In the genomic region with DNA sequence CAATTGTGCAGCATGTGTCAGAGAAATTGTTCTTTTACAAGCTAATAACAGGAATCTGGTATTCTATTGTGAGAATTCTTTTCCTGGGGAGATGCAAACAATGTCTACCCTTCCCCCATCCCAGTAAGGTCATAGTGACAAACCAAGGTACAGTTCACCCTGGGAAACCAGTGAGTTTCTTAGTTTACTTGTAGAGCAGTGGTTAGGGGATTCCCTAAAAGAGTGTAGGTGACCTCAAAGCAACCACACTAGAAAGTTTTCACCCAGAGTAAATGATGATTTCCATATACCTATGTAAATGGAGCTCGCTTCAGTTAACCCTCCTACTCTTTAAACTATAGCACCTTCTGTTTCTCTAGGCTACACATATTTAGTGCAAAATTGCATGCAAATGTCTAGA, we compare ENCODE assay signal across 17 mouse cellular contexts. TPM values are rescaled to one million over a fixed set of nuclear protein-coding genes. Genes with fewer than 3 reads are reported as not detected.
DNase-seq lines count a peak whose midpoint lies in the region; ATAC-seq lines count a peak whose summit lies in the region.
"Had no signal": no experiment of that assay in that cellular context is flagged by ENCODE, and none has a peak within 500 bp of the region (broad histone marks: within the 10 kb centered on the region; RNA-seq: fewer than 3 reads in every experiment).

No protein-coding gene starts in this region.

- peak; percentile 2 to 26 for DNase-seq in spleen, postnatal 36 days (ENCODE audit: low spot score in 2 of 2)
- no peak for DNase-seq in spleen, postnatal 14 days (ENCODE audit: low spot score in 2 of 2)
- no peak for DNase-seq in frontal cortex, postnatal 25 days (ENCODE audit: low spot score in 2 of 2)
- no peak for DNase-seq in adrenal gland, postnatal 14 days
- no peak for DNase-seq in gastrocnemius, postnatal 25 days
- DNase-seq: adrenal gland, adult 2 months; adrenal gland, postnatal 36 days; cerebellum, adult 2 months; cerebellum, postnatal 10 days; forebrain, postnatal 0 days; gastrocnemius, adult 2 months; gastrocnemius, postnatal 36 days; heart, adult 18-20 months; heart, postnatal 10 days had no signal

- peak; percentile 92 for ATAC-seq in activated CD4-positive, CD25-positive, alpha-beta regulatory T cell, adult 4 months
- 0 out of 2 replicates have a peak, but pooled peaks have one; percentile 9 for ATAC-seq in neutrophil, adult 5-6 weeks (ENCODE audit: extremely low read depth, insufficient number of reproducible peaks, low FRiP score, poor library complexity, severe bottlenecking)
- ATAC-seq: forebrain, embryonic 13.5 days; forebrain, postnatal 0 days had no signal

RNA-seq across cellular contexts. Expression of gene Tmtc4, which starts 13.6 kb away (rescaled TPM):
- 10 to 100 TPM; 11.8 to 18.5 TPM for polyA plus RNA-seq in activated CD4-positive, CD25-positive, alpha-beta regulatory T cell, adult 4 months (2017; shearing (Covaris generic))
- 4.1 and 7.0 TPM in 2 replicates for total RNA-seq in neutrophil, adult 5-6 weeks (2017)
- total RNA-seq in adrenal gland, postnatal 14 days (2021): 18.0 and 23.0 TPM in 2 replicates
- 1 to 10 TPM; 2.8 to 3.2 TPM for total RNA-seq in gastrocnemius, postnatal 25 days (2021)

Comparison
In these comparisons a context has a peak if more than half of its experiments do, and no peak if none do; other contexts are left out.
1. DNase-seq: peak in spleen, postnatal 36 days (2 of 2); none in spleen, postnatal 14 days (0 of 2), frontal cortex, postnatal 25 days (0 of 2), adrenal gland, postnatal 14 days (single experiment) and gastrocnemius, postnatal 25 days (single experiment).